Mouse (Mus musculus) testis, adult 2 months (tissue): ENCODE results near the gene Aoah. TPM values are rescaled to one million over a fixed set of nuclear protein-coding genes. Genes with fewer than 3 reads are reported as not detected.

Experiments used
- H3K27ac ChIP-seq: fragments of 200-500 bp; 2 replicates; pipeline ENCODE4 v1.5.1; 2012; ENCODE audit warnings: low read depth, low read length; ENCODE audit not compliant: control insufficient read depth, insufficient read depth
- H3K27me3 ChIP-seq: fragments of 200-500 bp; 2 replicates; pipeline ENCODE4 v1.6.1; 2012; ENCODE audit warnings: mild to moderate bottlenecking, low read length, moderate library complexity; ENCODE audit not compliant: control insufficient read depth, insufficient read depth
- H3K36me3 ChIP-seq: fragments of 200-500 bp; 2 replicates; pipeline ENCODE4 v1.6.1; 2012; ENCODE audit warnings: mild to moderate bottlenecking, low read length; ENCODE audit not compliant: control insufficient read depth, insufficient read depth
- H3K4me1 ChIP-seq: fragments of 200-500 bp; 2 replicates; pipeline ENCODE4 v1.6.1; 2012; ENCODE audit warnings: low read length; ENCODE audit not compliant: control insufficient read depth, insufficient read depth
- H3K4me3 ChIP-seq: fragments of 200-500 bp; 2 replicates; pipeline ENCODE4 v1.5.1; 2012; ENCODE audit warnings: low read depth, mild to moderate bottlenecking, low read length, moderate library complexity, mixed read lengths; ENCODE audit not compliant: control insufficient read depth
- CTCF ChIP-seq: fragments of 200-500 bp; IDR thresholded peaks from 2 replicates; pipeline ENCODE4 v1.5.1; 2012; ENCODE audit warnings: low read depth, mild to moderate bottlenecking, inconsistent platforms, low read length, moderate library complexity; ENCODE audit not compliant: control insufficient read depth, insufficient read depth, insufficient replicate concordance
- POLR2A ChIP-seq: fragments of 200-500 bp; IDR thresholded peaks from 2 replicates; pipeline ENCODE4 v1.6.1; 2012; ENCODE audit warnings: low read depth, mild to moderate bottlenecking, inconsistent platforms, low read length, moderate library complexity; ENCODE audit not compliant: control insufficient read depth
- polyA plus RNA-seq: library from polyadenylated mRNA; depleted of rRNA; stranded (reverse); fragments of >200 nt; gene quantifications from 2 replicates; pipeline ENCODE4 v1.2.3, GENCODE M21; 2012

The Aoah gene
- polyA plus RNA-seq, 1 experiment = 0.59 TPM

DNA sequence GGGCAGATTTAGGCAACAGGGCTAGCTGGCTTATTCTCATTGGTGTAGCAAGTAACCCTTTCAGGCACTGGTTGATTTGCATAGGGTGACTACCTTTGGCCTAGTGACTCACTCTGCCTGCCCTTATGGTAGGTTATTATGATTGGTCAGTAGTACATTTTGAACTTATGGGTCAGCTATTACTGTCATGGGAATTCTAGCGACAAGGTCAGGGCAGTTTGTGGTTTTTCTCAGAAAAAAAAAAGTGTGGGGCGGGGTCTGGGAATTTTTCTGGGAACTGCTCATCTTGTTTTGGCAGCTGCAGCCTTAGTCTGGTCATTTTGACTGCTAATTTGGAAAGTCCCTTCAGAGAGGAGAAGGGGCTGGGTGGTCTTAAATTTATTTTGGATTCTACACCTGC is 272.1 kb downstream of the Aoah start:
- no peak overlapping the region for H3K27ac ChIP-seq
- no peaks in the 10 kb centered on the region for H3K36me3 ChIP-seq
- no peak overlapping the region for H3K4me3 ChIP-seq
- TF ChIP-seq CTCF (no peak), POLR2A (no peak)
- H3K27me3 ChIP-seq = no peaks in the 10 kb centered on the region
- H3K4me1 ChIP-seq = no peaks in the 10 kb centered on the region

DNA sequence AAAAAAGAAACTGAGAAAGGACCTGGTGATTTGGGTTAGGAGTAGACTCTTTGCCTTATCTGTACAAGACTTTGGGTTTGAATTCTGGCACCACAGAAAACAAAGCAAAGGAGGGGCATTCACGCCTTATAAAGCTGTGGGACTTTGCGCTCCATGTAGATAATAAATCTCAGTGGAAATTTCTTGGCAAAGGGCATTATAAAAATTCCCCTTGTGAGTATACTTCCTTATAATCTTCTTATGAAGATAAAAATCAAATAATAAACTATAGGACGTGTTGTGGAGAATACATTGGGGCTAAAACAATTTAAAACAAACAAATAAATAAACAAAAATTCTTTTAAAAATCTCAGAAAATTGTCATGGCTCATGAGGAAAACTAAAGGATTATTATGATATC is 280.9 kb downstream of the Aoah start, which contains the start of gene Olfr1370:
TSS of gene Olfr1370 (minus strand) at position 101 of the 400 bp plus-strand sequence.
- Histone ChIP-seq H3K27ac (no peak within 1 kb of the TSS), H3K4me3 (no peak within 1 kb of the TSS), H3K4me1 (no peaks in the 10 kb centered on the region), H3K36me3 (no peaks in the 10 kb centered on the region), H3K27me3 (no peaks in the 10 kb centered on the region)
- TF ChIP-seq POLR2A (no peak), CTCF (no peak)

DNA sequence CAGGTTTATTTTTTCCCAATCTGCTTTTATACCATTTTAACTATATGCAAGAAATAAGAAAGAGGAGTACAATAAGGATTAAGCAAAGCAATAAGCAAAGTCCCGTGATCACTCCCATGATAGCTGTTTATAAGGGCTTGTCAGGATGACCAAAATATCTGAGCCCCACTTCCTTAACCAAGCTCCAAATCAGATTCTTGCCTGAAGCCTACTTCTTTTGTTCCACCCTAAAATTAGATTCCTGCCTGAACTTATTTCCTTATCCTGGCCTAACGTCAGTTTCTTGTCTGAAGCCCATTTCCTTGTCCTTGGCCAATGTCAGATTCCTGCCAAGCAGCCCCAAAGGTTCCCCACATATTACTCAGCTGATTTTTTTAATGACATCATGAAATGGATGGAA is 288.8 kb downstream of the Aoah start:
- Histone ChIP-seq H3K27me3 (no peaks in the 10 kb centered on the region), H3K36me3 (no peaks in the 10 kb centered on the region), H3K4me1 (no peaks in the 10 kb centered on the region), H3K4me3 (no peak overlapping the region), H3K27ac (no peak overlapping the region)
- TF ChIP-seq POLR2A = no peak
- no peak for TF ChIP-seq CTCF
